Mouse (Mus musculus) stomach, postnatal 0 days (tissue): ENCODE data around the gene Cep57.

Experiments
- CTCF ChIP-seq: IDR thresholded peaks from 2 replicates; pipeline ENCODE4 v1.5.1; 2016; ENCODE audit warnings: antibody characterized with exemption, low read depth, mild to moderate bottlenecking, moderate library complexity
- EP300 ChIP-seq: optimal IDR thresholded peaks from 2 replicates; pipeline ENCODE3; 2016; ENCODE audit warnings: antibody characterized with exemption

DNA sequence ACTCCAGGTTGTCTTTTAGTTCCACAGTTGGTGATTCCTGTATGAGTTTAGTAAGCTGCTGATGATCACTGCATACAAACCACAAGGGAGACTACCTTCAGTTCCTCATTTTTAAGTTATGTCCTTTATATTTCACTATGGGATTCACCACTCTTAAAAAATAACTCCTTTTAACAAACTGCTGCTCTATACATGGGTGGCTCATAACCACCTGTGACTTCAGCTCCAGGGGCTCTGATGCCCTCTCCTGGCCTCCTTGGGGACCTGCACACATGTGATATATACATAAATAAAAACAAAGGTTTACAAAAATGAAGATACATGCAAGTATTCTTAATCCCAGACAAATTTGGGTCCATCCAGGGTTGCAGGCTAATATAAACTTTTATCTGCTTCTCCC, 17.0 kb downstream of the Cep57 start:
- TF ChIP-seq CTCF (peak; percentile 61), EP300 (no peak)
